Mouse (Mus musculus): ENCODE data around the gene Fbxo28. TPM values are rescaled to one million over a fixed set of nuclear protein-coding genes. Genes with fewer than 3 reads are reported as not detected.
"Not testable (repeated sequence)": the region's sequence is repeated elsewhere in the genome, so short reads cannot be mapped to it uniquely, and the experiment has no call there.

The Fbxo28 gene
- polyA plus RNA-seq, 1 experiment from 2014 or later: 26.9 TPM

DNA sequence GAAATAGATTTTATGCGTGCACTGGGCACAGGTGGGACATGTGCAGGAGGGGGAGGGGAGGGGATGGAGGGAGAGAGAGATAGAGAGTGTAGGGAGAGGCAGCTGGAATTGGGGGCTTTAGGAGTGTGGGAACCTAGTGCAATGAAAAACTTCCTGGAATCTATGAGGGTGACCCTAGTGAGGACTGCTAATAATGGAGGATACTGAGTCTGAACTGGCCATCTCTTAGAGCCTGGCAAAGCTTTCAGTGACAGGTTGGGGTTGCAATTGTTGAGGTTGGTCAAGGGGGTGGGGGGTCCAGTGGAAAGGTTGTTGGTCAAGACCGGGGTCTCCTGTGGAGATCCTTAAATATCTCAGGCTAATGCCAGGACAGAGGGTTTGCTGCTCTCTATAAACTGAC, 31.1 kb downstream of the Fbxo28 start:
- H3K27me3 ChIP-seq: no peaks in the 10 kb centered on the region
- no peak overlapping the region for H3K4me2 ChIP-seq
- peaks cover 30% of the 10 kb centered on the region for H3K36me3 ChIP-seq
- no peaks in the 10 kb centered on the region for H3K4me1 ChIP-seq (replicated peaks)
- no peak overlapping the region for H3K27ac ChIP-seq
- H3K9me3 ChIP-seq: peaks cover 4% of the 10 kb centered on the region; the same call in 1 of the 2 replicates
- H3K9ac ChIP-seq (replicated peaks): no peak overlapping the region
- no peak overlapping the region for H3K4me3 ChIP-seq (replicated peaks)
- 88% methylated on average over 2 of the region's 2 CpGs for WGBS
- ATAC-seq (ENCODE audit: insufficient number of reproducible peaks, insufficient read depth, low FRiP score, low TSS enrichment, low read depth): no peak

DNA sequence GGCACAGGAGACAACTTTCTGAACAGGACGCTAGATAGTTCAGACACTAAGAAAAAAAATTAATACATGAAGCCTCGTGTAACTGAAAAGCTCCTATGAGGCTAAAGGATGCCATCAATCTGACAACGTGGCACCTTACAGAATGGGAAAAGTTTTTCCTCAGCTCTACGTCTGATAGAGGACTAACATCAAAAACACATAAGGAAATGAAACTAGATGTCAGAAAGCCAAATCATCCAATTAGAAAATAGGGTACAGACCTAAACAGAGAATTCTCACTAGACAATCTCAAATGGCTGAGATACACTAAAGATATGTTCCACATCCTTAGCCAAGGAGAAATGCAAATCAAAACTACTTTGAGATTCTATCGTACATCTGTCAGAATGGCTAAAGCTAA, 32.0 kb downstream of the Fbxo28 start:
- no peak for ATAC-seq (ENCODE audit: insufficient number of reproducible peaks, insufficient read depth, low FRiP score, low TSS enrichment, low read depth)
- no peak overlapping the region for H3K27ac ChIP-seq
- H3K4me2 ChIP-seq: no peak overlapping the region
- H3K4me1 ChIP-seq (replicated peaks): no peaks in the 10 kb centered on the region
- H3K9me3 ChIP-seq: peaks cover 4% of the 10 kb centered on the region; the same call in 1 of the 2 replicates
- H3K36me3 ChIP-seq: peaks cover 21% of the 10 kb centered on the region
- no peak overlapping the region for H3K9ac ChIP-seq (replicated peaks)
- 79% methylated on average over 5 of the region's 5 CpGs for WGBS
- H3K27me3 ChIP-seq: no peaks in the 10 kb centered on the region
- H3K4me3 ChIP-seq (replicated peaks): no peak overlapping the region

DNA sequence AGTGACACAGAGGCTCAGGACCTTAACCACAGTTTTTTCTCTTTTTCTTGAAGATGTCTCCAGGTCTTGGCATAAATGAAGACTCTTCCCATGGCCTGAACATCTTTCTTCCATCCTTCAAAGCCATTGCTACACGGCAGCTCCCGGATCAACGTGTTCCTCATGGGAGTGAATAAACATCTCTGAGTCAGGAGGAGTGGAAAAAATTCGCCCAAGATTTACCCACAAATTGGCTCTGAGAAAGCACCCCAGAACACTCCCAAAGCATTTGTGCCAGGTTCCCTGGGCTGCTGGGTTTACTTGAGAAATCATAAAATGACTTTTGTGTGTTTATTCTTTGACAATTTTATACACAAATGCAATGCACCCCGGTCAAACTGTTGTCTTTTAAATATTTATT, 38.5 kb downstream of the Fbxo28 start:
- WGBS: 89% methylated on average over 5 of the region's 5 CpGs
- no peak overlapping the region for H3K9ac ChIP-seq (replicated peaks)
- no peaks in the 10 kb centered on the region for H3K36me3 ChIP-seq
- ATAC-seq (ENCODE audit: insufficient number of reproducible peaks, insufficient read depth, low FRiP score, low TSS enrichment, low read depth): no peak
- H3K27me3 ChIP-seq: no peaks in the 10 kb centered on the region
- H3K27ac ChIP-seq: no peak overlapping the region
- H3K4me3 ChIP-seq (replicated peaks): no peak overlapping the region
- no peak overlapping the region for H3K4me2 ChIP-seq
- H3K9me3 ChIP-seq: no peaks in the 10 kb centered on the region
- no peaks in the 10 kb centered on the region for H3K4me1 ChIP-seq (replicated peaks)

DNA sequence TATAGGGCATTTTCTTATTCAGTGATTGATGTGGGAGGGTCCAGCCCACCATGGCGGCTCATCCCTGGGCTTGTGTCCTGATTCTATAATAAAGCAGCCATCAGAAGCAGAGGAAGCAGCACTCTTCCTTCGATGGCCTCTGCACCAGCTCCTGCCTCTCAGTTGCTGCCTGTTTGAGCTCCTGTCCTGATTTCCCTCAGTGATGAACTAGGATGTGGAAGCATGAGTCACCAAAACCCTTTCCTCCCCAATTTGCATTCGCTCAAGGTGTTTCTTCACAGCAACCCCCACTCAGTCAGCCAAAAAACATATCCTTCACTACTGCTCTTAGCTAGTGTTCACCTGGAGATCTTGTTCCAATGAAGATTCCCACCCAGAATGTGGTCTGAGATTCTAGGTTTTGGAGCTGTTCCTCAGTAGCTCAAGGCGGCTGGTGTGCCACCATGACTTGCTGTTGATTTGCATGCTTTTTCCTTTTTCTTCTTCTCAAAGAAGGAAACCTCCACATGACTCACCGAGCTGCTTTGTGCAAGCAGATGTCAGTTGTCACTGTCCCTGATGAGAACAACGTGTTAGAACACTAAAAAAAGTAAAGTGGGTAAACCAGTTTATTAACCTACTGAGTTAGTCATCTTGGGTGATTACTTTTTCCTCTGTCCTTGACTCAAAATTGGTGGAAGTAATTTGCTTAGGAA, 39.1 kb downstream of the Fbxo28 start:
- H3K4me1 ChIP-seq (replicated peaks): no peaks in the 10 kb centered on the region
- no peak for ATAC-seq (ENCODE audit: insufficient number of reproducible peaks, insufficient read depth, low FRiP score, low TSS enrichment, low read depth)
- H3K27ac ChIP-seq: no peak overlapping the region
- no peaks in the 10 kb centered on the region for H3K36me3 ChIP-seq
- H3K4me3 ChIP-seq (replicated peaks): no peak overlapping the region
- 81% methylated on average over 6 of the region's 6 CpGs for WGBS
- H3K27me3 ChIP-seq: no peaks in the 10 kb centered on the region
- no peak overlapping the region for H3K4me2 ChIP-seq
- no peak overlapping the region for H3K9ac ChIP-seq (replicated peaks)
- no peaks in the 10 kb centered on the region for H3K9me3 ChIP-seq

DNA sequence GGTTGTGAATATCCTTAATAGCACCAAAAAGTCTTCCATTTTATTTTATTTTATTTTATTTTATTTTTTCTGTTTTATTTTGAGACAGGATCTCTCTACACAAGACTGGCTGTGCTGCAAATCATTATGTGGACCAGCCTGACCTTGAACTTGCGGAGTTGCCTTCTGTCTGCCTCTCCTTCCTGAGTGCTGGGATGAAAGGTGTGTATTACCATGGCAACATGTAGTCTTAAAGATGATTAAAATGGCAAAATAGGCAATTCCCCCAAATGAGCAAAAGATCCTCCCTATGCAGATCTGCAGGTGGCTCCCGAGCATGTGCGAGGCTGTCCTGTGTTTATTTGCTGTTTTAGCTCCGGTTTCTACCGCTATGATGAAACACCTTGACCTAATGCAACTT, 43.6 kb downstream of the Fbxo28 start:
- Histone ChIP-seq H3K4me3 (replicated peaks) (no peak overlapping the region), H3K36me3 (no peaks in the 10 kb centered on the region), H3K27ac (no peak overlapping the region), H3K4me2 (no peak overlapping the region), H3K9me3 (no peaks in the 10 kb centered on the region; the same call in 1 of the 2 replicates), H3K4me1 (replicated peaks) (no peaks in the 10 kb centered on the region), H3K9ac (replicated peaks) (no peak overlapping the region), H3K27me3 (no peaks in the 10 kb centered on the region)
- WGBS: 94% methylated on average over 5 of the region's 5 CpGs
- ATAC-seq (ENCODE audit: insufficient number of reproducible peaks, insufficient read depth, low FRiP score, low TSS enrichment, low read depth): no peak

DNA sequence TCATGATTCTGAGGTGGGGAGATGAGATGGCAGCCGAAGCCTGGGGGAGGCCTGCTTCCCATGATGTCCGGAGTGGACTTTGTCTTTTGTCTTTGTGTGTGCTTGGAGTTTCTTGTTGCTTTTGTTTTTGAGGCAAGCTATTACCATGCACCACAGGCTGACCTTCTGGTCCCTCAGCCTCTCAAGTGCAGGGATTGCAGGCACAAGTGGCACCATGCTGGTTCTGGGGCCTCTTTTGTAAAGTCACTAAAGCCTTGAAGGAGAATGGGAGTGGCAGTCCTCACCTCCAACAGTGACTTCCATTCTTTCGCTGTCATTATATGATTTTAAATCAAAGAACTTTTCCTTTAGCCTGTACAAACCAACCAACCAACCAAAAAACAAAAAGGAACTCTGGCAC, 44.2 kb downstream of the Fbxo28 start:
- H3K4me1 ChIP-seq (replicated peaks): no peaks in the 10 kb centered on the region
- no peak for ATAC-seq (ENCODE audit: insufficient number of reproducible peaks, insufficient read depth, low FRiP score, low TSS enrichment, low read depth)
- no peaks in the 10 kb centered on the region for H3K36me3 ChIP-seq
- no peaks in the 10 kb centered on the region for H3K27me3 ChIP-seq
- H3K4me2 ChIP-seq: no peak overlapping the region
- no peak overlapping the region for H3K9ac ChIP-seq (replicated peaks)
- H3K9me3 ChIP-seq: no peaks in the 10 kb centered on the region; the same call in 1 of the 2 replicates
- H3K27ac ChIP-seq: no peak overlapping the region
- no peak overlapping the region for H3K4me3 ChIP-seq (replicated peaks)
- WGBS: 84% methylated on average over 3 of the region's 3 CpGs

DNA sequence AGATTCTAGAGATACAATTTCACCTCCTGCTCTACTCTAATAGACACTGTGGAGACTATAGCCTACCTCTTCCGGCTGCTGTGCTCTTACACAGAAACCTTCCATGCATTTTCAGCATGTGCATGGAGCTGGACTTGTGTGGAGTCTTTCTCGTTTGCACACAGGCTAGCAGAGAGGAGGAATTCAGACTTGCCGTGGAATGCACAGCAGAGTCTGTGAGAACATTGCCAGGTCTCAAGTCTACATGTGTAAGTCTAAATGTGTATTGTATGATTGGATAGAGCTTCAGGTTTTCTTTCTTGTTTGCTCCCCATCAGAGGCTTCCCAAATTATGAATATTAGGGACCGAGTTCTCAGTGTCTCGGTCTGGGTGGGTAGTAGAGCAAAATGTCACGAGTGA, 44.6 kb downstream of the Fbxo28 start:
- no peak overlapping the region for H3K4me2 ChIP-seq
- no peaks in the 10 kb centered on the region; the same call in 1 of the 2 replicates for H3K9me3 ChIP-seq
- no peak for ATAC-seq (ENCODE audit: insufficient number of reproducible peaks, insufficient read depth, low FRiP score, low TSS enrichment, low read depth)
- H3K4me3 ChIP-seq (replicated peaks): no peak overlapping the region
- no peaks in the 10 kb centered on the region for H3K4me1 ChIP-seq (replicated peaks)
- no peak overlapping the region for H3K27ac ChIP-seq
- H3K36me3 ChIP-seq: no peaks in the 10 kb centered on the region
- no peaks in the 10 kb centered on the region for H3K27me3 ChIP-seq
- H3K9ac ChIP-seq (replicated peaks): no peak overlapping the region
- WGBS: 86% methylated on average over 6 of the region's 6 CpGs

DNA sequence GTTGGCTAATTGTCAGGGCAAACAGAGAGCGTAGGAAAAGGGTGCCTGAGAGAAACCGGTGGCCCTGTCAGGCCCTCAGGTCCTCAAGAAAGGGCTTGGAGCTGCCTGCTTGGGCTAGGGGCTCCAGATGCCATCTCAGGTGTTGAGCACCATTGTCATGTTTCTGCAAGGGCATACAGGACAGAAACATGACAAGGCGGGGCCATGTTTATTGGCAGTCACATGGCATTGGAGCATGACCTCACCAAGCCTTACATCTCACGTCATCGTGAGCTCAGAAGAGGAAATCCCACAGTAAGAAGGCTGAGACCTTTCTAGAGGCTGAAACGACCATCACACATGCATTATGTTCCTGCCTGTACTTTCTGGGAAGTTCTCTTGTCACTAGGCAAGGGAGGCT, 45.3 kb downstream of the Fbxo28 start:
- no peak for ATAC-seq (ENCODE audit: insufficient number of reproducible peaks, insufficient read depth, low FRiP score, low TSS enrichment, low read depth)
- Histone ChIP-seq H3K36me3 (no peaks in the 10 kb centered on the region), H3K27ac (no peak overlapping the region), H3K4me2 (no peak overlapping the region), H3K9ac (replicated peaks) (no peak overlapping the region), H3K9me3 (no peaks in the 10 kb centered on the region; the same call in 1 of the 2 replicates), H3K27me3 (no peaks in the 10 kb centered on the region), H3K4me3 (replicated peaks) (no peak overlapping the region), H3K4me1 (replicated peaks) (no peaks in the 10 kb centered on the region)
- 83% methylated on average over 6 of the region's 6 CpGs for WGBS

DNA sequence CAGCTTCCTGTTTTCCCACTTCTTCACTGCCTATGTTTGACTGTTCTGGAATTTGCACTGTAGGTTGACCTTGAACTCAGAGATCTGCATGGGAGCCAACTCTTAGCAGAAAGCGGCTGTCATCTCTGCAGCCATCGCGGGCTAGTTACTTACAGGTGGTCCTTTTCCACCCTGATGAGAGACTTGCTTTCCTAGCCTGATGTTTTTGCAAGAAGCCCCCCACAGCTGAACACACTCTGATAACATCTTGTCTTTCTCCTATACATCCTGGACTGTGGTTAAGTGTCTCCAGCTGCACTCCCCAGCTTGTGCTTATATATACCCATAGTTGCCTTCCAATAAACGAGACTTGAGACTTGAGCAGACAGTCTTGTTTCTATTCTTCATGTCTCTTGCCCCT, 49.1 kb downstream of the Fbxo28 start:
- H3K9me3 ChIP-seq: no peaks in the 10 kb centered on the region; the same call in 1 of the 2 replicates

DNA sequence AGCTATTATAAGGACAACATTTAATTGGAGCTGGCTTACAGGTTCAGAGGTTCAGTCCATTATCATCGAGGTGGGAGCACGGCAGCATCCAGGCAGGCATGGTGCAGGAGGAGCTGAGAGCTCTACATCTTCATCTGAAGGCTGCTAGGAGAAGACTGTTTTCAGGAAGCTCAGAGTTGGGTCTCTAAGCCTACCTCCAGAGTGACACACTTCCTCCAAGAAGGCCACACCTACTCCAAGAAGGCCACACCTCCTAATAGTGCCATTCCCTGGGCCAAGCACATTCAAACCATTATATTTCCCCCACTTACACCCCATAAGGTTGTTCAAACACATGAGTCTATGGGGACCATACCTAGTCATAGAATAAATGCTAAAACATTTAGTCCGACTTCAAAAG, 50.7 kb downstream of the Fbxo28 start:
- H3K36me3 ChIP-seq; H3K9me3 ChIP-seq; H3K27ac ChIP-seq; H3K4me3 ChIP-seq (replicated peaks); H3K4me2 ChIP-seq; ATAC-seq (ENCODE audit: insufficient number of reproducible peaks, insufficient read depth, low FRiP score, low TSS enrichment, low read depth); H3K4me1 ChIP-seq (replicated peaks); H3K9ac ChIP-seq (replicated peaks); H3K27me3 ChIP-seq: not testable (repeated sequence)
- 85% methylated on average over 3 of the region's 3 CpGs for WGBS

More for the DNA sequence above, 49.1 kb downstream of the Fbxo28 start:
- H3K4me3 ChIP-seq (replicated peaks): no peak overlapping the region
- no peak overlapping the region for H3K27ac ChIP-seq
- WGBS: 86% methylated on average over 4 of the region's 4 CpGs
- no peaks in the 10 kb centered on the region for H3K36me3 ChIP-seq
- no peak for ATAC-seq (ENCODE audit: insufficient number of reproducible peaks, insufficient read depth, low FRiP score, low TSS enrichment, low read depth)
- no peak overlapping the region for H3K9ac ChIP-seq (replicated peaks)
- no peak overlapping the region for H3K4me2 ChIP-seq
- H3K4me1 ChIP-seq (replicated peaks): no peaks in the 10 kb centered on the region
- H3K27me3 ChIP-seq: no peaks in the 10 kb centered on the region

DNA sequence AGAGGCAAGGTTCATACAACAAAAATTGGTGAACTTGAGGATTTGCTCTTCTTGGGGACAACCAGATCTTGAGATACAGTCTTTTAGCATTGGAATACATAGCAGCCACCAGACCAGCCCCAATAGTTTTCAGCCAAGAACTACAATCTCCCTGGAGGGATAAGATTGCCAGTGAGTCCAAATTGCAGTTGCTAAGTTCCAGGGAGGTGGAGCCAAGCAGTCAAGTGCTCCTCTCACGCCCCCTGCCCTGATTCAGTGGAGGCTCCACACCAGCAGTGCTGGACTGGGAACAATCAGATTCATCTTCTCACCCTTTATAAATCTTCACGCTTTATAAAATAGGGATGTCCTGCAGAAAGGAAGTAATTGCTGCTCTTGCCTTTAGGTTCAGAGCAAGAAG, 51.6 kb downstream of the Fbxo28 start:
- no peak for ATAC-seq (ENCODE audit: insufficient number of reproducible peaks, insufficient read depth, low FRiP score, low TSS enrichment, low read depth)
- no peak overlapping the region for H3K4me3 ChIP-seq (replicated peaks)
- WGBS: 70% methylated on average over 2 of the region's 2 CpGs

DNA sequence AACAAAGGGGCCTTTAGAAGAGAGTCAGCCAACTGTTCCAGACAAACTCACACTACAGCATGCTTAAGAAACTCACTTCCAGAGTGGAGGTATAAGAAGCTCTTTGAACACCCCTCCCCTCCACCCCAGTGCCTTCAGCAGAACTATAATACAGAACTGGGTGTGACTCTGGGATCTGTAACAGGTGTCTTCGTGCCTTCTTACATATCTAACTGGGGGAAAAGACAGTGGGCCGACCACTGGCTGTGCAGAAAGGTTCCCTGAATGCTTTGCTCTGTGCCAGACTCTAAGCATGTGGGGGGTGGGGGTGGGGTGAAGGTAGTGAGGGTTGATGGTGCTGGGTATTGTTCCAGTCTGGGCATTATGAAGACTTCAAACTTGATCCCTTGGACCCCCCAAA, 52.8 kb downstream of the Fbxo28 start:
- Histone ChIP-seq H3K4me1 (replicated peaks) (no peaks in the 10 kb centered on the region), H3K4me2 (no peak overlapping the region), H3K9me3 (no peaks in the 10 kb centered on the region), H3K4me3 (replicated peaks) (no peak overlapping the region), H3K36me3 (no peaks in the 10 kb centered on the region), H3K9ac (replicated peaks) (no peak overlapping the region), H3K27ac (no peak overlapping the region), H3K27me3 (no peaks in the 10 kb centered on the region)
- WGBS: 78% methylated on average over 2 of the region's 2 CpGs
- ATAC-seq (ENCODE audit: insufficient number of reproducible peaks, insufficient read depth, low FRiP score, low TSS enrichment, low read depth): no peak

More for the DNA sequence above, 51.6 kb downstream of the Fbxo28 start:
- no peak overlapping the region for H3K4me2 ChIP-seq
- H3K9ac ChIP-seq (replicated peaks): no peak overlapping the region
- no peaks in the 10 kb centered on the region for H3K4me1 ChIP-seq (replicated peaks)
- H3K27ac ChIP-seq: no peak overlapping the region
- H3K9me3 ChIP-seq: no peaks in the 10 kb centered on the region; the same call in 1 of the 2 replicates
- no peaks in the 10 kb centered on the region for H3K27me3 ChIP-seq
- H3K36me3 ChIP-seq: no peaks in the 10 kb centered on the region
